Mouse (Mus musculus) left cerebral cortex, adult 8-10 months (tissue): Measurements from ENCODE around the gene Mpv17l2. TPM values are rescaled to one million over a fixed set of nuclear protein-coding genes. Genes with fewer than 3 reads are reported as not detected.
A peak's percentile ranks its signal among the peaks of the same experiment; 100 is the strongest.

Experiments used
- DNase-seq, 2 experiments: peaks; one replicate each; pipeline ENCODE4 v3.0.0; 2022; ENCODE audit warnings: low spot score in 2 of 2
- total RNA-seq, 4 experiments: library from RNA; stranded (reverse); gene quantifications; 2 replicates each; pipeline ENCODE4 v1.2.4; 2022

Mpv17l2 gene
- total RNA-seq, 4 experiments from 2014 or later: 31.0 to 39.0 (median 32.8) TPM

DNA sequence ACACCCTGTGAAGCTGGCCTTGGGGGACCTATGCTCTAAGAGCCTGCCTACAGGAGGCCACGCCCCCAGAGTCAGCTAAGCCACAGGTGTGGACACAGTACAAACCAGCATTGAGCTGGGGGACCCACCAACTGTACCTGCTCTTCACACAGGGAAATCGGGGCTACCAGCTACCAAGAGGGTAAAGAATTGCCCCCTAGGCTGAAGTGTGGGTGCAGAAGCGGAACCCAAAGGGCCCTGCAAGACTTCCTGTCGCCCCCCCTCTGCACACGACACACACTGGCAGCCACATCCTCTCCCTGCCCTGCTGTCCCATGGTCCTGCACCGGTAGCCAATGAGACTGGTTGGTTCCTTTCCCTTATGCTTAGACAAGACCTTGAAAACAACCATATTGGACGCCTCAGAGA, 30.6 kb upstream of the Mpv17l2 start:
- peak in 1 of 2 experiments; percentile 55 for DNase-seq

DNA sequence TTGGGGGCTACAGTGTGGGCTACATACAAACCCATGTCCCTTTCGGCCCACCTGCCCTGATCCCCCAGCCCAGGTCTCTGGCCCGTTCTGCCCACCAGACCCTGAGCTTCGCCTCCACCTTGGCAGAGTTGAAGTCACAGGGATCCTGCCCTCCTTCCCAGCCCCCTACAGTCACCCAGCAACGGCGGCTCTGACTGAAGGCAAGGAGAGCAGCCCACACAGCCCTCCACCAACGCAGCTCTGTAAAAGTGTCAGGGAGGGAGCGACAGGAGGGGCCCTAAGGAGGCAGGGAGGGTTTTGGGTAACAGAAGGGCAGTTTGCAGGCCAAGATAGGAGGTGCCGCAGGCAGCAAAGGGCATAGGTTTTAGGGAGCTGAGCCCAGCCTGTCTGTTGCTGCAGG, 30.1 kb upstream of the Mpv17l2 start:
- DNase-seq: peak in 1 of 2 experiments; percentile 64

- peak in 1 of 2 experiments; percentile 21 for DNase-seq
These were observed 28.3 kb upstream of the Mpv17l2 start for GRCm38 (mm10) chr8:70789046-70789445.

DNA sequence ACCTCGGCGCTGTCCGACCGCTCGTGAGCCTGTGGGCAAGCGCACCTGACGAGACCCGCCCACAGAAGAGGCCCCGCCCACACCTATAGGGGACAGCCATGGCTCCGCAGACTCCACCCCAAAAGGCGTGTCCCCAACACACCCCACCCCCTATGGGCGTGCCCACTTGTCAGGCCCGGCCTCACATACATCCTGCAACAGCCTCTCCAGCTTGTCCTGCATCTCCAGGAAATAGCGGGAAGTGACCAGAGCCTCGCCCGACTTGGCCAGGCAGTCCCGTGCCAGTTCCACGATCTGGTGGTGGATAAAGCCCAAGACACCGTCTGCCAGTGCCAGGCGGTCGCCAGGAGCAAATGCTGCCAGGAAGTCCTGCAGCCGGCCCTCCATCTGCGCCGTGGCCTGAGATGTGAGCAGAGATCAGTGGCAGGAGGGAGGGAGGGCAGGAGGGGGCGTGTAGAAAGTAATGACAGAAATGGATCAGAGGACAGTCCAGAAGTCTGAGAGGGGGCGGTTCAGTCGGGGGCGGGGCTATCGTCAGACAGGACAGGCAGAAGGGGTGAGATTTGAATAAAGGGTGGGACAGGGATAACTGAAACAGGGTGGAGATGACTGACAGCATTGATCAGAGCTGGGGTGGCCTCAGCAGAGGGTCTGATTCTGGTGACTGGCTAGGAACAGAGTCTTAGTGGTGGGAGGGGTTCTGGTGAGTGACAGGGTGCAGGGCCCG, 27.4 kb upstream of the Mpv17l2 start:
- no peak for DNase-seq

- DNase-seq: no peak
These were observed 26.3 kb upstream of the Mpv17l2 start for GRCm38 (mm10) chr8:70787051-70787445.

- DNase-seq: no peak
These were observed 25.7 kb upstream of the Mpv17l2 start for GRCm38 (mm10) chr8:70786291-70787050.

DNA sequence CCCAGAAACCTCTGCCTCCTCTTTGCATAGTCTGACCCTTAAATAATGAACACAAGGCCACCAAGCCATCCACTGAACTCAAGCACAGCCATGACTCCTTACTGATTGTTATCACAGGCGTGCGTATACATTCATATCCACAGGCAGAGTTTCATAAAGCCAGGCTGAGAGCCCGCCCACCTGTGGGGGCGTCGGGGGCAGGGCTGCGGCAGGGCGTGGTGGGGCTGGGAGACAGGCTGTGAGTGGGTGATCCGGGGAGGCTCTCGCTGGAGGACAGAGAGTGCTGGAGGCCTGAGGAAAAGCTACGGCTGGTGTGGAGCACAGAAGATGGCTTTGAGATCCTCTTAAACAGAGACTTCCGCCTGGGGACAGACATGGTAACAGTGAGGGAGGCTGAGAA, 19.3 kb upstream of the Mpv17l2 start:
- DNase-seq: no peak

- DNase-seq: peak; percentile 96 to 97
These were observed 16.0 kb upstream of the Mpv17l2 start, which contains the start of gene Pik3r2 for GRCm38 (mm10) chr8:70776496-70777444. TSS of gene Pik3r2 (minus strand) at chr8:70776713.

DNA sequence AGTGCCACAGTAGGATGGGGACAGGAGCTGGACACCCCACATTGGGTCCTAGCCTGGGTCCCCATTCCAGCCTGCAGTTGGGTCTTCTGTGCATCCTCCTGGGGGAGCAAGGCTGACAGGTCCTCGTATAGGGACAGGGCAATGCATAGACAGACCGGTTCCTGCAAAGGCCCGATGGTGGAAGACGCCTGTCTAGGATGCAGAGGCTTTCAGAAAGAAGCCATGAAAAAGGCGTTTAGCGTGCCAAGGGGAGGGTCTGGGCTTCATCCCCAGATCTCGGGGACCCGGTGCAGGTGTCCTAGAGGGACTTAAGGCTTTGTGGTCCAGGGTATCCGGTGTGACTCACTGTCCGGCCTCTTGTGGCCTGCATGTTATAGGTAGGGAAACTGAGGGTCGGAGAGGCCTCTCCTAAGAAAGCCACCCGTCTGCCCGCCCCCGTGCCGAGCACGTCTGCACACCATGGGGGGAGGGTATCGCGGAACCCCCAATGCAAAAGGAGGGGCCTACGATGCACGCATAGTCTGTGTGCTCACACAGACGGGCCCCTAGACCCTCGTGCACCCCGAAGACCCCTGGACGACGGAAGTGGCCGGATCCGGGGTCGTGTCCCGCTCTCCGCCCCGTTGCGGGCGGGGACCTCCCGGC, 15.2 kb upstream of the Mpv17l2 start:
- DNase-seq: no peak

DNA sequence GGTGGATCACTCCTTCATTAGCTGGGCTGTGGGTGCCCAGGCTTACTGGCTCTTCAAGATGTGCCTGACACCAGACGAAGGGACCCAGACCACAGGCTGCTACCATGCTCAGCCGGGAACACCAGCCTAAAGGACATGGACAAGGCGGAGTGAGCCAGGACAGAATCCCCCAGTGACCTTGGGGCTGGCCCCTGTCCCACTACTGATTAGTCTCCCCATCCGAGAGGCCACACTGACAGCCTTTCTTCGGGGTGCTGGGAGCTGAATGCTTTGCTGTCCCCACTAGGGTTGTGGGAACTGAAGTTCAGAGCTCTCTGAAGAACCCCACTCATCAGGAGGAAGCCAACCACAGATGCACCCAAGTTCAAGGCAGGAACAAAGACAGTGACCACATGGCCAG, 14.5 kb upstream of the Mpv17l2 start:
- no peak for DNase-seq

DNA sequence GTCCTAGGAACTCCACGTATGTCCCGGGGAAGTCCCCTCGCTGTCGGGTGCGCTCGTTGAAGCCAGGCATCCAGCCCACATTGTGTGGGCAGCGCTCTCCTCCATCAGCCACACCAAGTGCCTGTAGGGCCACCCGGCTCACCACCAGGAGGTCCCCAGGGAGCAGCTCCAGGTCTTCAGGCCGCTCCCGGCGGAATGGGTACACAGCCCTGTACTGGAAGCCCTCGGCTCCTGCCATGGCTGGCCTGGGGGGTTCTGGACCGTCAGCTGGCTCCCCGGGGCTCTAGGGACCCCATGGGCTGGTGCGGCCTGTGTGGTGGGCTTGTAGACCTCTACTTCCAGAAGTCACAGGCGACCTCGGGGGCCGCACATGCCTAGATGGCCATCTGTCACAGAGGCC, 14.0 kb upstream of the Mpv17l2 start:
- no peak for DNase-seq

DNA sequence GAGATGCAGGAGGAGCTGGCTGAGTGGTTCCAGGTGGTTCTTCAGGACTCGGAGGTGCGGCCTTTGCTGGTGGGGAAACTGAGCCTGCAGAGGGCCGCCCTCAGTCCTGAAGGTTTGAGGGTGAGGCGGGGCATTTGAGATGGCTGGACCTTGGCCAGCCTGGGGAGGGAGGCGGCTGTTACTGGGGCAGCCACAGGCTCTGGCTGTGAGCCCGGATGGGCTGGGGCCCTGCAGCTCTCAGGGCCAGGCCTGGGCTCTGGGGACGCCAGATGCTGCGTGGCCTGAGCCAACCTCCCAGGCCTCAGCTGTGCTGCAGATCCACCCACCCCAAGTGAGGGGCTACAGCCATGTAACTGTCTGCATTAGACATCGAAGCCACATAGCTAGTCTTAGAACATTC, 13.1 kb upstream of the Mpv17l2 start:
- peak in 1 of 2 experiments; percentile 82 for DNase-seq

GRCm38 (mm10) chr8:70773410-70773809, 12.7 kb upstream of the Mpv17l2 start:
- DNase-seq: no peak

DNA sequence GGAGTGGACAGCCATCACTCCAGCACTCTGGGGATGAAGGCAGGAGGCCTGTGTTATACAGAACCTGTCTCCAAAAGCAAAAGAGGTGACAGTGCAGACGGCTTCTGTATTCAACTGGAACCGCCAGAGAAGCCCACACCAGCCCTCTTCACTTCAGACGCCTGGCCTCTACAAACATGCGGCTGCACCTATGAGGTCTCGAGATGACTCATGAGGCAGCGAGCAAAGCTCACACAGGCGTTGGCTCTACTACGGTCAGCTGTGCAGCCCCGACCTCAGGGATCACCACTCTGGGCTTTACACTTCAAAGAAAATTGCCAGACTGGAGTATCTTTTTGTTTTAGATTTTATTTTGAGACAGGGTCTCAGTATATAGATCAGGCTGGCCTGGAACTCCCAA, 12.1 kb upstream of the Mpv17l2 start:
- DNase-seq: no peak

- no peak for DNase-seq
These were observed 11.3 kb upstream of the Mpv17l2 start for GRCm38 (mm10) chr8:70772075-70772474.

- no peak for DNase-seq
These were observed 10.5 kb upstream of the Mpv17l2 start for GRCm38 (mm10) chr8:70771217-70771616.

DNA sequence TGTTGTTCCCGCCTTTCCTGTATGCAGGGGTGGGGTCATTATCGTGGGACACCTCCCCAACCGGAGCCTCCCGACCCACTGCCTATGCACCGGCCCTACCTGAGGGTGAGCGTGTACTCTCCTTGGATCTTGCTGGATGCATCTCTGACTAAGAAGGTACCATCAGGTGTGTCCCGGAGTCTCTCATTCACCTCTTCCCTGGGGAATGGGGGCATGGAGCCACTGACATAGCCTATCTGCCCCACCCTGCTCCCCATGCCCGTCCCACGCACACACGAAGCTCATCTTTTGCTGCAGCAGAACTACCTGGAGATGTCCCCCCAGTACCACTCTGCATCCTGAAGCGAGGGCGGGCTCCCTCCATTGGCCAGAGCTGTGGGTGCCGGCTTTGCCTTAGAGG, 10.0 kb upstream of the Mpv17l2 start:
- no peak for DNase-seq

DNA sequence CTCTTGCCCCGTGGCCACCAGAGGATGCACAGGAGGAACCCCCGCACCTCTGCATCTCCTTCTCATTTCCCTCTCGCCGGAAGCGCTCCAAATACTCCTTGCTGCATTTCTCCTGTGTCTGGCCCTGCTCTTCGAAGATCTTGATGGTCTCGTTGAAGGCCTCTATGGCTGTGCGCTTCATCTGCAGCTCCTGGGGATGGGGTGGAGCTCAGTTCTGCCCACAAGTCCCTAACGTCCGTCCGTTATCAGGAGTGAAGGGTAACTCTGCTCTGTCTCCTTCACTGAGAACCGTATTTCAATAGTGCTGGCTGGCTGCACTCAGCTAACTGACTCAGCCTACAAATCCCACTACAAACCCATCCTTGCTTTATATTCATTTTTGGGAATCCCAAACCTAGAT, 9.1 kb upstream of the Mpv17l2 start:
- no peak for DNase-seq

- peak; percentile 90 to 91 for DNase-seq
These were observed 8.6 kb upstream of the Mpv17l2 start for GRCm38 (mm10) chr8:70769359-70769758.

DNA sequence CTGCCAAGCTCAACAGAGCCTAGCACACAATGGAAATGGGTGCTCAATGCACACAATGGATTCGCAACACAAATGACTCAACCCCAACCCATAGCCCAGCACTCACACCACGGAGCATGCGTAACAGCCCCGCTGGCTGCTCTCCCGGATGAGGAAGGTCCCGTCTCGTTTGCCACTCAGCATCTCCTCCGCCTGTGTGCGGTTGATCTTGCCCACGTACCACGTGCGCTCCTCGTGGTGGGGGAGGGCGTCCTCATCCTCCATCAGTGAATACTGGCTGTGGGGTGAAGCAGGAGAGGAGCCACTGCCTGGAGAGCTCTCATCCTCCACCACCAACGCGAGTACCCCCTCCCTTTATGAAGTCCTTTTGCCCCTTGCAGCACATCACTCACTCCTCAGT, 8.2 kb upstream of the Mpv17l2 start:
- no peak for DNase-seq

DNA sequence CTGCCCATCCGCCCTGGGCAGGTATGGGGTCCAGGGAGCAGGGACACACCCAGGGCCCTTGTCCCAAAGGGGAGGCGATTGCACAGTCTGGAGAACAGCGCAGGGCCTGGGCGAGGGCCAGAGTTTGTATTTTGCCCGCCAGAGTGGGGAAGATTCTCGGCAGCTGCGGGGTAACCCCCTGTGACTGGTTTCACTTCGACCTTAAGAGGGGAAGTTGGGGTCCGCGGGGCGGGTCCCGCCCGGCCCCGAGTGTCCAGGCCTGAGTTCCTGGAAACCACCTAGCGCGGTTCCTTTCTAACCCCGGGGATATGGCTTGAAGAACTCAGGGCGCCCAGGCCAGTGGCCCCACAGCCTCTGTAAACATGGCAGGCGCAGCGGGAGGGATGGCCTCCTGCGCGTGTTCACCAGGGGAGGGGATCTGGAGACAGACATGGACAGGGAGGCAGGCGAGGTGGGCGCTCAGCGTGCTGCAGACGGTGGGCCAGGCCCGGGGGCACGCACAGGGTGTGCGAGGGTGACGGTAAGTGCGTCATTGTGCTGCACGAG, 7.6 kb upstream of the Mpv17l2 start:
- no peak for DNase-seq
